Mouse (Mus musculus): Measurements from ENCODE around the gene Mbnl2.
"Not testable (repeated sequence)": the region's sequence is repeated elsewhere in the genome, so short reads cannot be mapped to it uniquely, and the experiment has no call there.

The Mbnl2 gene

DNA sequence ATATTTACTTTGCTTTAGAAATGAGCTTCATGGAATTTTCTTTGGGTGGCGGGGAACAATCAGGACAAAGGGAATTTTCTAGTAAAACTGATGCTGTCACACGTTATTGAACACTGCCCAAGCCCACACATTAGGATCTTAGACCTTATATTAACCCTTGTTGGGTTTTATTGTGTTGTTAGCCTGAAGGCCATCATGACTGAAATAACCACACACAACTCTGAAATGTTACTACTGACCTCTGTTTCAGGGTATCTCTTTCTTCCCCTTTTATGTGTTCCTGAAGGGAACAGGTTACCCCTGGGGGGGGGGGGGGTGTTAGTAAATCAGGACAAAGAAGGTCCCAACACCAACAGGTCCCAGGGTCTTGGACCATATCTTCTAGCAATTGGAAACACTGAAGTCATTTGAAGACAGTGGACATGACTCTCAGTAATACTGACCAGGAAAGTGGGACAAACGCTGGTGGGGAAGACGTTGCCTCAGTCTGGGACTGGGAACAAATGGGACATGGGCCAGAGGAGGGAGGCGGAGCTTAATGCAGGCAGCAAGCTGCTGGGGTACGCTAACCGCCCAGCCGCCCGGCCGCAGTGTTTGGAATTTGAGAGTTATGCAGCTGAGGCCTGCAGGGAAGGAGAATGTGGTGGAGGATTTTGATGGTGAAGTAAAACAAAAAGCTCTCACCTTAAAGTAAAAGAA is 80.4 kb downstream of the Mbnl2 start:
- no peak for DNase-seq (ENCODE audit: low spot score in 2 of 2)

DNA sequence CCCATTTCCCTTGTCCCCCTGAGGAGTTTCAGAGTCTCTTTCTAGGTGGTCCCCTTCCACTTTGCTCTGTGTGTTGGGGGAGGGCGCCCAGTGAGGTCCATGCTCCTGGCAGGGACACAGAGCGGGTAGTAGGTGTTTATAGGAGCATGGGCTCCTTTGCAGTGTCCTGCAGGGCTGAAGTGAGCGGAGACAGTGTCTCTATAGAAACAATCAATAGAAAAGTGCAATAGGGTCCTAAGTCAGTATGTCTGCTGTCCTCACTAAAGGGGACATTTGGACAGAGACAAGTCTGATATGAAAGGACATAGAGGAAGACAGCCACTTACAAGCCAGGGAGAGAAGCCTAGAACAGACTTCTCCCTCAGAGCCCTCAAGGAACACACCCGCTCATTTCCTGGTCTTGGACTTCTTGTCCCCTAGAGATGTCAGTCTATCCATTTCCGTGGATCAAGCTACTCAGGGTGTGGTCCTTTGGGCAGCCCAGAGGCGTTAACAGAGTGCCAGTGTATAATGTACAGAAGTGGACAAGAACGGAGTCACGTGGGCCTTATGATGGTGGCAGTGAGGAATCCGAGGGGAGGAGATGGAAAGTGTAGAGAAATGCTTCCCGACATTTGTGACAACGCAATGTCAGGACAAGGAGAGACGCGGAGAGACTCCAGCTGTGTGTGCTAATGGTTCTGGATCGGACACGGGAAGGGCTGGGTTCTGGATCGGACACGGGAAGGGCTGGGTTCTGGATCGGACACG is 82.0 kb downstream of the Mbnl2 start:
- no peak for DNase-seq (ENCODE audit: low spot score in 2 of 2)

DNA sequence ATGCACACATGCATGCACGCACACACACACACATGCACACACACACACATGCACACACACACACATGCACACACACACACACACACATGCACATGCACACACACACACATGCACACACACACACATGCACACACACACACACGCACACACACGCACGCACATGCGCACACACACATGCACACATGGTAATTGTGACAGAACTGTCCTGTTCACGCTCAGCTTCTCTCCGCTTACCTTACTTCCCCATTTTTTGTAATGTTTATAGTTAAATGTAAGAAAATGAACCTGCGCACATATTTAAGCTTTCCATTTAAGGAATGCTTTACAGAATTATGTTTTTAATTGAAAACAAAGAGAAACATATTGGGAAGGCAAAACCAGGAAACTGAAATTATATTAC is 84.1 kb downstream of the Mbnl2 start:
- not testable (repeated sequence) for DNase-seq (ENCODE audit: low spot score in 2 of 2)

DNA sequence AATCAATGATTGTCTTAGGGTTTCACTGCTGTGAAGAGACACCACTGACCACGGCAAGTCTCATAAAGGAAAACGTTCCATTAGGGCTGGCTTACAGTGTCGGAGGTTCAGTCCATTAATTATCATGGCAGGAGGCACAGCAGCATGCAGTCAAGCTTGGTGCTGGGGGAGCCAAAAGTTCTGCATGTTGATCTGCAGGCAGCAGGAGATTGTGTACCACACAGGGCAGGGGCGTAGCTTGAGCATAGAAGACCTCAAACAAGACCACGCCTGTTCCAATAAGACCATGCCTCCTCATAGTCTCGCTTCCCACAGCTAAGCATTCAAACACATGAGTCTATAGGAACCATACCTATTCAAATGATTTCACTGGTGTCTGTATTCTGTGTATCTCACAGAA is 85.7 kb downstream of the Mbnl2 start:
- no peak for DNase-seq (ENCODE audit: low spot score in 2 of 2)

DNA sequence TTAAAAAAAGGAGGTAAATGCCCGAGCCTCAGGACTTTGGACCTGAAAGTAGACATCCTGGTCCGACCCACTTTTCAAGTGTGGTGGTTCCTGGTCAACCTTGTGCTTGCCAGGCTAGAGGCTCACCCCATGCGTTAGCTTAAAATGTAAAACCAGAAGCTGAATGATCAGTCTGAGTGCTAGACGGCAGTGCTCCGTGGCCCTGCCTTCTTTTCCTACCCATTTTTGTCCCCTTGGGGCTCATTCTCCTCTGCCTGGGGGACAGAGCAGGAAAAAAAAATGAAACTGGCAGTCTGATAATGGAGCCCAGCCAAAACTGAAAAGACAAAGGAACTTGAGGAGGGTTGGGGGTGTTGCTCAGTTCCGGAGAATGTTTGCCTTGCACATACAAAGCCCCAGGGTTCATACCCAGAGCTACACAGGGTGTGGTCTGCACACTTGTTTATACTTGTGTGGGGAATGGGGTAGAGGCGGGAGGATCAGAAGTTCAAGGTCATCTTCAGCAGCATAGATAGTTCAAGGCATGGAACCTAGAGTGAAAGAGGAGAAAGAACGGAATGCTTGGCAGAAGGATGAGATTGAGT is 87.0 kb downstream of the Mbnl2 start:
- no peak for DNase-seq (ENCODE audit: low spot score in 2 of 2)

DNA sequence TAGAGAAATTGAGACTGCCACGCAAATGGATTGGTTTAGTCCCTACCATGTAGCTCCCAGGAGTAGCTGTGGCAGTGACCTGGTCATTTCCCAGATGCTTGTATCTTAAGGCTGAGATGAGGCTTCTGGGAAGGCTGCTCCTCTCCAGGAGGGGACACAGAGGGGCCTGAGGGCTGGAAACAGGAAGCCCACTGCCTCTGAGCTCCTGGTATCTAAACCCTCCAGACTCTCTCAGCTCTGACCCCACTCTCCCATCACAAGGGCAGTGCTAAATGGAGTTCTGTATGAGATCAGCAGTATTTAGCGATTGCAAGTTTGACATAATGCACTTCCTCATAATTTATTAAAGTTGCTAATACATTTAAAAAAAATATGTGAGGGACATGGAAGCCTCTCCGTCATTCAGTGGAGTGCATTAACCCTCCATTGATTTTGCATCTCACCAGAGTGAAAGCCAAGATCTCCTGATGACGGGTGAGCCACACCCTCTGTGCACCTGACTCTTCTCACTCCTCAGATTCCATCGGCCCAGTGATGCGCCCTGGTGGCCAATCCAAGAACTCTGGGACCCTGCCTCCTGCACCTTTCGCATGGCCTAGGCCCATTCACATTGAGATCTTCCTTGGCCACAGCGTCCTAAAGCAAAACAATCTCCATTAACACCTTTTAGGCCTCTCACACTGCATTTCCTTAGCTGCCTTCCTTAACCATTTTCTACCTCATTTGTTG is 87.8 kb downstream of the Mbnl2 start:
- DNase-seq (ENCODE audit: low spot score in 2 of 2), result no peak

DNA sequence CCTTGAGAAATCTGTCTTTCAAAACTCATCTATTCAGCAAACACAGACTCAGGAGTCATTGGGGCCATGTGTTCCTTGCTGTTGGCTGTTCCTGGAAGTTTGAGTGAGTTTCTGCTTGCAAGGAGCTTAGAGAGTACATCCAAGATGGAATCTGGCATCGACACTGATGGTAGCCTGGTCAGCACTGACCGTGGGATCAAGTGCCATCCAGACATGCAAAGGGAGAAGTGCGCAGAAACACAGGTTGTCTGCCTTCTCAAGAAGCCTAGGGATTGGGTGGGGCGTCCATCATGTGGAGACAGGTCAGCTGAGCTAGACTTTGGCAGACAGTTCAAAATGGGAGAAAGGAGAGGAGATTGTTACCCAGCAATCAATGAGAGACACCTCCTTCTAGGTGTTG is 89.6 kb downstream of the Mbnl2 start:
- DNase-seq (ENCODE audit: low spot score in 2 of 2), result no peak

DNA sequence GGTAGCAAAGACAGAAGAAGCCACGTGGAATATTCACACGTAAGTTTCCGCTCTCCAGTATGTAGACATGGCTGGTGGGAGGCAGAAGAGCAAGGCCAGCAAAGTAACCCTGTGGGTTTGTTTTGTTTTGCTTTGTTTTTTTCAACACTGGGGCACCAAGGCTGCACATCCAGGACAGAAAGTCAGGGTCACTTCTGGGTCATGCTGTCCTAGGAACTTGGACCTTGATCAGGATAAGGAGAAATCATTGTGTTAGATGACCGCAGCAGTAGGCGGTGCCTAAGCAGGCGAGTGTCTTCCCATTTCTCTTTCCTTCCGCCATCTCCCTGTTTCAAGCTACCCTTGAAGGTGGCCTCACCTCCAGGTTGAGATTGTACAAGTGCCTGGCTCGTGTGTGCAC is 91.5 kb downstream of the Mbnl2 start:
- no peak for DNase-seq (ENCODE audit: low spot score in 2 of 2)

DNA sequence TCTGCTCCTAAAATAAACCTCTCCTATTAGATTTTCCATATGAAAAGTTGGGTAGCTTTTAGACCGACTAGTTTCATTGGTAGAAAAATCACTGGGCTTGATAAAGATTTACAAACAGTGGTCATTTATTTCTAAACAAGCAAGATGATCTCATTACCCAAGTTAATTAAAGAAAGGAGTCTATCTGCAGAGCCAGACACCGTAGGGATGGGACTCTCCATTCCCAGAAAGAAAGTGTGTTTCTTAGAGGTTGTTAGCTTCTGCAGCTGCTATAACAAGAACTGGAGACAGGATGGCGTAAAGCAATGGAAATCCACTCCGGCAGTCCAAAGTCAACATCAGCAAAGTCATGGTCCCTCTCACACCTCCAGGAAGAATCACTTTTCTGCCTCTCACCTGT is 92.1 kb downstream of the Mbnl2 start:
- DNase-seq (ENCODE audit: low spot score in 2 of 2), result no peak

DNA sequence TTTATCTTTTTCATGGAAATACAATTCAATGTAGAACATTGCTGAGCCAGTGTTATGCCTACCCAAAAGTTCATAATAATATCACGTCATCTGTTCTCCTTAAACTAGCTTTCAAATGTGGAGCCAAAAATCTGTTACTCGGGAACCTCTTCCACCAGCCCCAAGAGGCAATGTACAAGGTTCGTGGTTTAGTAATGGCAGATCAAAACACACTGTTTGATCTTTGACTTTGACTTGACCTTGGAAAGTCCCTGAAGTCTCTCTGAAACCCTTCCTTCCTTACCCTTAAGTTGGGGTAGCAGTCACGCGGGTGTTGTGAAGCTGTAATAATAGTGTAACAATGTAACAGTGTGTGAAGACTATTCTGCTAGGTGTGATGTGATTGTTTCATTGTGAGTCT is 93.0 kb downstream of the Mbnl2 start:
- no peak for DNase-seq (ENCODE audit: low spot score in 2 of 2)

DNA sequence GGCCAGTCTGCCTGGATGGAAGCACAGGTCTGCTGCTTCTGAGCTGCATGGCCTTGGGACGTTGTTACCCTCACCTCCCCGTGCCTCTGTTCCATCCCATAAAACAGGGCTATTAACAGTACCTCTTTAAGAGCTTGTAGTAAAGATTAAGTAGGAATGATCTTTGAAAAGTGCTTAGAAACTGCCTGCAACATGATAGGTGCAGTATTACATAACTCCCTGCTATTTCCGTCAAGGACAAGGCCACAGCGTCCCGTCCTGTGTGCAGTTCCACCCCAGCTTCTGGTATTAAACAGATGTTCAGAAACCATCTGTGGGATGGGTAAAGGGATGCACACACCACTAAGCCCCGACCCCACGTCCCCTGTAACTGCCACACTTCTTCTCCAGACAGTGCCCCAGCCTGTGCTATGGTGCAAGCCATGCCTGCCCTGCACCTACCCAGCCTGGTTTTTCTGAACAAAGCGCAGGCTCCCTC is 93.5 kb downstream of the Mbnl2 start:
- DNase-seq (ENCODE audit: low spot score in 2 of 2), result no peak

DNA sequence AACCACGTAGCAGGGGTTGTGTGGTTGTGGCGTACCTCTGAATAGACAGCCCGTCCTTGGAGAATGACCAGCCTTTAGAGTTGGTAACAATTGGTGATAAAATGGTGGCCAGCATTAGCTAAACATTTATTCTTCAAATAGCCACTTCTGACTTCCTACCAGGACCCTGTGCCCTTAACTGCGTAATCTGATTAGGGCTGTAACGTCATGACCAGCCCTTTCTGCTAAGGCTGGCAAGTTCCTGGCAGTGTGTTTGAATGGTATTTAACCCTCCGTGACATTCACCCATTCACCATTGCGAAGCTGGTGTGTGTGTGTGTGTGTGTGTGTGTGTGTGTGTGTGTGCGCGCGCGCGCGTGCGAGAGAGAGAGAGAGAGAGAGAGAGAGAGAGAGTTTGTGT is 94.6 kb downstream of the Mbnl2 start:
- no peak for DNase-seq (ENCODE audit: low spot score in 2 of 2)

DNA sequence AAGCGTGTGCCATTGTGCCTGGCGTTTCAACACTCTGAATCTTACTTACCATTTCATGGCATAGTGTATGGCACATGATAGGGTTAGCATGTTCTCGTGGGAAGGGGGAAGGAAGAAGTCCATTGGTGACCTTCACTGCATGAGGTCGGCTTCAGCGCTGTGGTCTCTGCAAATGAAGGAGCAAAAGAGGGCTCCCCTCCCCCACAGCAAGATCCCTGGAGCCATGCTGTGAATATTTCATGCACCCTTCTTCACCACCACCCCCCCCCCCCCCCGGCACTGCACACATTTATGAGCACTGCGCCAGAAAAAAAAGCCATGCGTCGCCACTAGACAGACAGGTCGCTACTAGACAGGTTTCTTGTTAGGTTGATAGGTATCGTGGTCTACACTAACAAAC is 95.2 kb downstream of the Mbnl2 start:
- DNase-seq (ENCODE audit: low spot score in 2 of 2), result no peak

DNA sequence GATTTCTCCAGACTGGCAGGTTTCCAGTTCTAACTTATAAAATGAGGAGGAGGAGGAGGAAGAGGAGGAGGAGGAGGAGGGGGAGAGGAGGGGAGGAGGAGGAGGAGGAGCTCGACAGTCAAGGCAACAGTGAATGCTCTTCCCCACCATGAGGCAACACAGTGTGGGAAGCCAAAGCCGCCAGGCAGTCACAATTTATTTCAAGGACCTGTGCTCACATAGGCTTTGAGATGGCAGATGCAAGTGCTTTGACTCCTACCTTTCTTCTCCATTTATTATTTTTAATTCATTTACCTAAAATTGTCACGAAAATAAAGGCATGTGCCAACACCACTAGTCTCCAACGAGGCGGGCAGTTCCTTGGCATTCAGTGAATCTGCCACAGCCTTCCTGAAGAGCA is 95.7 kb downstream of the Mbnl2 start:
- DNase-seq (ENCODE audit: low spot score in 2 of 2), result no peak

DNA sequence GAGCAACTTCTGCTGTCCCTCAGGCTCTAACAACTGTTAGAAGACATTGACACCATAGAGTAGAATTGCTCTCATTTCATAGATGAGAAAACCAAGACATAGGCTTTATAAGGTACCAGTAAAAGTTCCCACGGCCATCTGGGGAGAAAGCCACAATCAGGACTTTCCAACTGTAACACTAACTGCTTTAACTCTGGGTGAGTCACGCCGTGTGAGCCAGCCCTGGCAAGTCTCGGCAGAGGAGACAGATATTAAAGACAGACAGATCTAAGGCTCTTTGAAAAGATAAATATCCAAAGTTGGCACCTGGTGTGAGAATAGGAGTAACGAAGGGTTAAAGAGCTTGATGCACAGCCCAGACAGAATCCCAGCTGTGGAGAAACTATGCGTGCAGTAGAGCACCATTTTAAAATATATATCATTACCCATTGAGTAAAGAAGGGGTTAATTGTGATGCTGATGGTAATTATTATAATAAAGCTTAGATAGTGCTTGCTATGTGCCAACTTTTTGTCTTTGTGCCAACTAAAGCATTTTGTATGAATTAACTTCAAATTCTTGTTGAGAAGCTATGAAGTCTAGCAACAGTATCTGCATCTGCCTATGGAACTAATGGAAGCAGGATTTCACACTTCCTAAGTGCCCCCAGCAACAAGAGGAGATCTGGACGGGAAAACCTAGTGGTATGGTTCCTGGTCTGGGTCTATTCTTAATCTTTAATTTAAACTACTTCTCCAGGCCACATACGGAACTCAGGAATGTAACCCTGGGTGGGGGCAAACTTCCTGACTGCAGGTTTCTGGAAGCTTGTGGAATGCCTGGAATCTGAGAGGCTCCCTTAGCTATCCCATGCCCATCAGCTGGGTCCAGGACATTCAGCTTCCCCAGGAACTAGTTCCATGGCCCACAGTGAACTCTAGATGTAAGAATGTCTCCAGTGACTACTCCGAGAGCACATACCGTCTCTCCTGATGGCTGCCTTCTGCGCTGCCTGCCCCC is 97.9 kb downstream of the Mbnl2 start:
- DNase-seq (ENCODE audit: low spot score in 2 of 2), result peak in 1 of 2 experiments; percentile 35

DNA sequence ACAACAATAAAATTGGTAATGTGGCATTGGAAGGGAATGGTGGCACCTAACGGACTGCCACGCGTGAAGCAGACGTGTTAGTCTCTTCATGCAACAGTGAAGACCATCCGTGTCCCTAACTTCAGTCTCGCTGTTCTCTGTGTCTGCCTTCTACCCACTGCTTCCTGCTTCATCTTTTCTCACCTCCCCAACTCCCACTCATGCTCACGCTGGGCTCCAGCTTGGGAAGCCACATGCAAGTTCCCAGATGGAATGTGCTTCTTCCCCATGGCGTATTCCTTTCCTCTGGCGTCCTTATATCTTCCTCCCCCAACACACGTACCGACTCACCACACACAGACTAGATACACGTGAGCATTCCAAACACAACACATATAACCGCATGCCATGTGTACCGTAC is 99.3 kb downstream of the Mbnl2 start:
- no peak for DNase-seq (ENCODE audit: low spot score in 2 of 2)

DNA sequence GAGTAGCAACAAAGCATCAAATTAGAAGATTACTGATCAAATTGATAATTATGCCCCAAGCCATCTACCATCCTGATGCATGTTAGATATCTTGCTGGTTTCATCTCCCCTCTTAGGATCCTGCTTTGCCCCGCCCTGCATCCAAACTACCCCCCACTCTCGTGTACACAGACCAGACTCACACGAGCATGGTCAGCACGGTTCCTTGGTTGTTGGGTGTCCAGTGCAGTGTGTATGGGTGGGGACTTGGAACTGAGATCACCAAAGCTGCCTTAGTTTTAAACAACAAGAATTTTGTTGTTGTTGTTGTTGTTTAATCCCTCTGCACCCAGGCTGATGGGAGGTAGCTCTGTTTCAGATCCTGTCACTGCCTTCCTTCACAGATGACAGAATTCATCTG is 101.7 kb downstream of the Mbnl2 start:
- no peak for DNase-seq (ENCODE audit: low spot score in 2 of 2)

DNA sequence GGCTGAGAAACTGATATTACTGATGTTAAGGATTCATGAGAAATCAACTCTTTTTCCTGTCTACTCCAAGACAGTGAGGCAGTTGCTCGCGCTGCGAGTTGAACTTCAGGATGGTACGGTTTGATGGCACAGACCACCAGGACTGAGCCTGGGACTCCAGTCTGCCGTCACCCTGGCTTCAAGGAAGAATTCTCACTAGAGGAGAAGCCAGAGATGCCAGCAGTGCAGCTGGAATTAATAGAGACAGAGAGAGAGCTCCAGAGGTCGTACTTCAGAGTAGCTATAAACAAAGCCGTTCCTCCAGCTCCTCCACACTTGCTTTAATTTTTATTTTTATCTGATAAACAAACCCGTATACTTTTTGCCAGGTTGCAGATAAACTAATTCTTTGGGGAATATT is 102.5 kb downstream of the Mbnl2 start:
- no peak for DNase-seq (ENCODE audit: low spot score in 2 of 2)

DNA sequence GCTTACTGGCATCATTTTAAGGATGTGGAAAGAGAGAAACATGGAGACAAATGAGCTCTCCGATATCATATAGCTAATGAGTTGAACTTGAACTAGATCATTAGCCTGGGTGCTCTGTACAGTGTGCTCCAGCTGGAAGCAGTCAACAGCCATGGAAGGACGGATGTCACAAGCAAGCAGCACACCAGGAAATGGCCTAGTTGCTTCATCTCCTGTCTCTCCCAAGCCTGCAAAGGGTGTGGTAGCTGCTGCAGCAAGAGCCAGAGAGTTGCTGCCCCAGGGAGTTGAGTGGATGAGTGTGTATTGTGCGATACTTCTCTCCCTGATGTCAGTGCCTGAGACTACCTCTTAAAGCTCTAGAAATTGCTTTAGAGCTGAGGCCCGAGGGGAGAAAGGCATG is 104.2 kb downstream of the Mbnl2 start:
- peak in 1 of 2 experiments; percentile 60 for DNase-seq (ENCODE audit: low spot score in 2 of 2)

DNA sequence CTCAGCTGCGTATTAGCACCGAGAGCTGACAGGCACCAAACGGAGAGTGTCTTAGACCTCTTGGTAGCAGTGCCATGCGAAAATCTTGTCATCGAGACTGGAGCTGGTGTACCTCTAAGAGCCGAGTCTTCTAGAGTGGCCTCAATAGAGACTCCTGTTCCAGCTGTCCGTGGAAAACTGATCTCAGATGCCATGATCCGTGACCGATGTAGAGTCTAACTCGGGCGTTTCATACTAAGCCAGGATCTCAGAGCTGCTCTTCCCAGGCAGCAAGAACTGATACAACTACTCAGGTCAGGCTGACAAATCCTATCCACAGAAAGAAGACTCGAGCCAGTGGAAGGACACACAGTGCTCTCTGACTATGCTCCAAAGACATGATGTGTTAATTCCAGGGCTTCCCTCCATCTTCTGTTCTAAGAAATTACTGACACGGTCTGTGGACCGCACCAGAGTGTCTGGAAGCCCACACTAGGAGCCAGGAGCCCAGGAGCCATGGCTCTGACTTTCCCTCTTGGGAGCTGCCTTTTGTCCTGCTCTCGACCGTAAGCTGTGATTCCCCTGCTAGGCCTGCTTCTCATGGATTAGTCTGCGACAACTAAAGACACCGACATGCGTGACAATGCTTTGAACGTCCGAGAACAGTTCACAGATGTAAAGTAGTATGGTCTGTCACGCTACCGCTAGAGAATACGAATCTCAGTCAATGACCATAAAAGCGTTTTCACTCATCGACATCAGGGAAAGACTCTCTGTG is 106.1 kb downstream of the Mbnl2 start:
- no peak for DNase-seq (ENCODE audit: low spot score in 2 of 2)

Data from urinary bladder, postnatal 36 days (tissue).